Mouse (Mus musculus): Measurements from ENCODE around the gene Wdr44. TPM values are rescaled to one million over a fixed set of nuclear protein-coding genes. Genes with fewer than 3 reads are reported as not detected.

Gene Wdr44
- polyA plus RNA-seq, 1 experiment from 2014 or later: 3.7 TPM

GRCm38 (mm10) chrX:23699023-23699422 lies 6.2 kb downstream of the Wdr44 start:
- 71% methylated on average over 1 of the region's 1 CpGs for WGBS (ENCODE audit: insufficient replicate concordance)
- no peak overlapping the region for H3K4me2 ChIP-seq (ENCODE audit: low read depth, low read length)
- ATAC-seq: no peak

GRCm38 (mm10) chrX:23717247-23717646 lies 24.4 kb downstream of the Wdr44 start:
- H3K9me3 ChIP-seq (ENCODE audit: low read length): no peaks in the 10 kb centered on the region
- DNase-seq (no peak), ATAC-seq (no peak)
- 37% methylated on average over 1 of the region's 1 CpGs for WGBS (ENCODE audit: insufficient replicate concordance)
- TF ChIP-seq CTCF (IDR thresholded peaks at IDR 0.05; ENCODE audit: low read depth) (no peak), EP300 (IDR thresholded peaks at IDR 0.05; ENCODE audit: low read depth) (no peak)
- no peak overlapping the region for H3K9ac ChIP-seq (replicated peaks)
- no peaks in the 10 kb centered on the region for H3K36me3 ChIP-seq (replicated peaks; ENCODE audit: insufficient read depth, low read length)
- no peak overlapping the region for H3K4me3 ChIP-seq (ENCODE audit: low read depth, low read length)
- no peak overlapping the region for H3K27ac ChIP-seq (ENCODE audit: low read depth)
- no peak overlapping the region for H3K4me2 ChIP-seq (ENCODE audit: low read depth, low read length)
- no peaks in the 10 kb centered on the region for H3K4me1 ChIP-seq (ENCODE audit: insufficient read depth)
- no peaks in the 10 kb centered on the region for H3K27me3 ChIP-seq (ENCODE audit: insufficient read depth, low read length)

More at GRCm38 (mm10) chrX:23699023-23699422, 6.2 kb downstream of the Wdr44 start:
- no peak overlapping the region for H3K27ac ChIP-seq (ENCODE audit: low read depth)
- TF ChIP-seq EP300 (IDR thresholded peaks at IDR 0.05; ENCODE audit: low read depth) (no peak), CTCF (IDR thresholded peaks at IDR 0.05; ENCODE audit: low read depth) (no peak)
- H3K36me3 ChIP-seq (replicated peaks; ENCODE audit: insufficient read depth, low read length): no peaks in the 10 kb centered on the region
- H3K4me1 ChIP-seq (ENCODE audit: insufficient read depth): no peaks in the 10 kb centered on the region
- H3K9me3 ChIP-seq (ENCODE audit: low read length): no peaks in the 10 kb centered on the region
- no peak overlapping the region for H3K9ac ChIP-seq (replicated peaks)
- no peak for DNase-seq
- H3K27me3 ChIP-seq (ENCODE audit: insufficient read depth, low read length): no peaks in the 10 kb centered on the region
- H3K4me3 ChIP-seq (ENCODE audit: low read depth, low read length): no peak overlapping the region

GRCm38 (mm10) chrX:23727463-23727862 lies 34.6 kb downstream of the Wdr44 start:
- Histone ChIP-seq H3K36me3 (replicated peaks; ENCODE audit: insufficient read depth, low read length) (no peaks in the 10 kb centered on the region), H3K27me3 (ENCODE audit: insufficient read depth, low read length) (no peaks in the 10 kb centered on the region), H3K4me3 (ENCODE audit: low read depth, low read length) (no peak overlapping the region), H3K27ac (ENCODE audit: low read depth) (no peak overlapping the region), H3K4me1 (ENCODE audit: insufficient read depth) (no peaks in the 10 kb centered on the region), H3K9me3 (ENCODE audit: low read length) (no peaks in the 10 kb centered on the region), H3K4me2 (ENCODE audit: low read depth, low read length) (no peak overlapping the region), H3K9ac (replicated peaks) (no peak overlapping the region)
- no peak for ATAC-seq
- 41% methylated on average over 1 of the region's 1 CpGs for WGBS (ENCODE audit: insufficient replicate concordance)
- TF ChIP-seq EP300 (IDR thresholded peaks at IDR 0.05; ENCODE audit: low read depth) (no peak), CTCF (IDR thresholded peaks at IDR 0.05; ENCODE audit: low read depth) (no peak)
- no peak for DNase-seq

GRCm38 (mm10) chrX:23754671-23755070 lies 61.8 kb downstream of the Wdr44 start:
- H3K9ac ChIP-seq (replicated peaks): no peak overlapping the region
- H3K4me1 ChIP-seq (ENCODE audit: insufficient read depth): no peaks in the 10 kb centered on the region
- no peaks in the 10 kb centered on the region for H3K27me3 ChIP-seq (ENCODE audit: insufficient read depth, low read length)
- no peak for ATAC-seq
- no peak for DNase-seq
- H3K27ac ChIP-seq (ENCODE audit: low read depth): no peak overlapping the region
- TF ChIP-seq CTCF (IDR thresholded peaks at IDR 0.05; ENCODE audit: low read depth) (no peak), EP300 (IDR thresholded peaks at IDR 0.05; ENCODE audit: low read depth) (no peak)
- no peak overlapping the region for H3K4me3 ChIP-seq (ENCODE audit: low read depth, low read length)
- H3K4me2 ChIP-seq (ENCODE audit: low read depth, low read length): no peak overlapping the region
- 20% methylated on average over 1 of the region's 1 CpGs for WGBS (ENCODE audit: insufficient replicate concordance)
- H3K9me3 ChIP-seq (ENCODE audit: low read length): no peaks in the 10 kb centered on the region
- no peaks in the 10 kb centered on the region for H3K36me3 ChIP-seq (replicated peaks; ENCODE audit: insufficient read depth, low read length)

- Histone ChIP-seq H3K4me2 (ENCODE audit: low read depth, low read length) (no peak overlapping the region), H3K9me3 (ENCODE audit: low read length) (no peaks in the 10 kb centered on the region), H3K27ac (ENCODE audit: low read depth) (no peak overlapping the region), H3K4me3 (ENCODE audit: low read depth, low read length) (no peak overlapping the region), H3K27me3 (ENCODE audit: insufficient read depth, low read length) (no peaks in the 10 kb centered on the region), H3K9ac (replicated peaks) (no peak overlapping the region), H3K4me1 (ENCODE audit: insufficient read depth) (no peaks in the 10 kb centered on the region), H3K36me3 (replicated peaks; ENCODE audit: insufficient read depth, low read length) (no peaks in the 10 kb centered on the region)
- WGBS (ENCODE audit: insufficient replicate concordance): 54% methylated on average over 1 of the region's 1 CpGs
- ATAC-seq: no peak
- TF ChIP-seq CTCF (IDR thresholded peaks at IDR 0.05; ENCODE audit: low read depth) (no peak), EP300 (IDR thresholded peaks at IDR 0.05; ENCODE audit: low read depth) (no peak)
- no peak for DNase-seq
Observed at GRCm38 (mm10) chrX:23767849-23768248, 75.0 kb downstream of the Wdr44 start.

- Histone ChIP-seq H3K27me3 (ENCODE audit: insufficient read depth, low read length) (no peaks in the 10 kb centered on the region), H3K36me3 (replicated peaks; ENCODE audit: insufficient read depth, low read length) (no peaks in the 10 kb centered on the region), H3K27ac (ENCODE audit: low read depth) (no peak overlapping the region), H3K9me3 (ENCODE audit: low read length) (no peaks in the 10 kb centered on the region), H3K9ac (replicated peaks) (no peak overlapping the region), H3K4me1 (ENCODE audit: insufficient read depth) (no peaks in the 10 kb centered on the region), H3K4me2 (ENCODE audit: low read depth, low read length) (no peak overlapping the region), H3K4me3 (ENCODE audit: low read depth, low read length) (no peak overlapping the region)
- TF ChIP-seq EP300 (IDR thresholded peaks at IDR 0.05; ENCODE audit: low read depth): no peak
- no peak for TF ChIP-seq CTCF (IDR thresholded peaks at IDR 0.05; ENCODE audit: low read depth)
- ATAC-seq (no peak), DNase-seq (no peak)
- 77% methylated on average over 3 of the region's 3 CpGs for WGBS (ENCODE audit: insufficient replicate concordance)
Observed at GRCm38 (mm10) chrX:23807125-23807524, 114.3 kb downstream of the Wdr44 start.

GRCm38 (mm10) chrX:23810365-23810764 lies 117.5 kb downstream of the Wdr44 start:
- no peak overlapping the region for H3K27ac ChIP-seq (ENCODE audit: low read depth)
- no peak overlapping the region for H3K9ac ChIP-seq (replicated peaks)
- no peaks in the 10 kb centered on the region for H3K4me1 ChIP-seq (ENCODE audit: insufficient read depth)
- WGBS (ENCODE audit: insufficient replicate concordance): 76% methylated on average over 2 of the region's 2 CpGs
- H3K4me3 ChIP-seq (ENCODE audit: low read depth, low read length): no peak overlapping the region
- H3K36me3 ChIP-seq (replicated peaks; ENCODE audit: insufficient read depth, low read length): no peaks in the 10 kb centered on the region
- no peak for ATAC-seq
- H3K27me3 ChIP-seq (ENCODE audit: insufficient read depth, low read length): no peaks in the 10 kb centered on the region
- no peaks in the 10 kb centered on the region for H3K9me3 ChIP-seq (ENCODE audit: low read length)
- DNase-seq: no peak
- no peak overlapping the region for H3K4me2 ChIP-seq (ENCODE audit: low read depth, low read length)
- TF ChIP-seq CTCF (IDR thresholded peaks at IDR 0.05; ENCODE audit: low read depth): no peak
- TF ChIP-seq EP300 (IDR thresholded peaks at IDR 0.05; ENCODE audit: low read depth): no peak

All from liver, postnatal 0 days (tissue).